Mouse (Mus musculus) liver, adult 2 months (tissue): Measurements from ENCODE around the gene Frat2. TPM values are rescaled to one million over a fixed set of nuclear protein-coding genes. Genes with fewer than 3 reads are reported as not detected.
"Not testable (repeated sequence)": the region's sequence is repeated elsewhere in the genome, so short reads cannot be mapped to it uniquely, and the experiment has no call there.

Experiments used
- DNase-seq: peaks from one replicate; pipeline ENCODE4 v3.0.0-alpha.2; 2011; ENCODE audit warnings: low read depth, low spot score; ENCODE audit errors: extremely low read depth
- H3K27ac ChIP-seq: fragments of 200-500 bp; replicated peaks from 2 replicates; pipeline ENCODE4 v1.5.1; 2012; ENCODE audit warnings: low read depth, mild to moderate bottlenecking, control low read depth, inconsistent platforms, low read length; ENCODE audit not compliant: insufficient read depth
- H3K27me3 ChIP-seq: fragments of 200-500 bp; 2 replicates; pipeline ENCODE4 v1.6.1; 2012; ENCODE audit warnings: mild to moderate bottlenecking, moderate library complexity, low read length, inconsistent platforms; ENCODE audit not compliant: control insufficient read depth, insufficient read depth
- H3K36me3 ChIP-seq: fragments of 200-500 bp; 2 replicates; pipeline ENCODE4 v1.6.1; 2012; ENCODE audit warnings: low read length, inconsistent platforms; ENCODE audit not compliant: control insufficient read depth, insufficient read depth
- H3K4me1 ChIP-seq: fragments of 200-500 bp; 2 replicates; pipeline ENCODE4 v1.6.1; 2011; ENCODE audit warnings: low read length; ENCODE audit not compliant: control insufficient read depth, insufficient read depth
- H3K4me3 ChIP-seq: fragments of 200-500 bp; 2 replicates; pipeline ENCODE4 v1.5.1; 2011; ENCODE audit warnings: low read depth, mild to moderate bottlenecking, control low read depth, low read length, moderate library complexity; ENCODE audit not compliant: insufficient read depth
- H3K79me2 ChIP-seq: fragments of 200-500 bp; 2 replicates; pipeline ENCODE4 v1.6.1; 2012; ENCODE audit warnings: inconsistent platforms, mild to moderate bottlenecking, low read length, moderate library complexity; ENCODE audit not compliant: control insufficient read depth, insufficient read depth
- H3K9ac ChIP-seq: fragments of 200-500 bp; 2 replicates; pipeline ENCODE4 v1.6.1; 2012; ENCODE audit warnings: low read depth, mild to moderate bottlenecking, control low read depth, inconsistent platforms, low read length
- CTCF ChIP-seq: fragments of 200-500 bp; IDR thresholded peaks from 2 replicates; pipeline ENCODE4 v1.5.1; 2011; ENCODE audit warnings: low read depth, low read length, control low read depth
- POLR2A ChIP-seq: fragments of 200-500 bp; IDR thresholded peaks from 2 replicates; pipeline ENCODE4 v1.6.1; 2011; ENCODE audit warnings: low read length, control low read depth; ENCODE audit not compliant: insufficient read depth; ENCODE audit errors: extremely low read depth
- WGBS: fragments of 180-500 bp; shearing (Covaris S2); methylation state at CpG from one replicate; pipeline ENCODE4 v1.1.7; 2018; 5-methylcytosine and 5-hydroxymethylcytosine counted together
- polyA plus RNA-seq: library from polyadenylated mRNA; depleted of rRNA; stranded (reverse); fragments of >200 nt; gene quantifications from 2 replicates; pipeline ENCODE4 v1.2.3, GENCODE M21; 2012
- total RNA-seq: library from RNA; depleted of rRNA; stranded (reverse); fragments of >200 nt; gene quantifications from 2 replicates; pipeline ENCODE4 v1.2.3, GENCODE M21; 2014

Gene Frat2
- total and polyA plus RNA-seq, 2 experiments = 1.3 to 2.2 TPM

DNA sequence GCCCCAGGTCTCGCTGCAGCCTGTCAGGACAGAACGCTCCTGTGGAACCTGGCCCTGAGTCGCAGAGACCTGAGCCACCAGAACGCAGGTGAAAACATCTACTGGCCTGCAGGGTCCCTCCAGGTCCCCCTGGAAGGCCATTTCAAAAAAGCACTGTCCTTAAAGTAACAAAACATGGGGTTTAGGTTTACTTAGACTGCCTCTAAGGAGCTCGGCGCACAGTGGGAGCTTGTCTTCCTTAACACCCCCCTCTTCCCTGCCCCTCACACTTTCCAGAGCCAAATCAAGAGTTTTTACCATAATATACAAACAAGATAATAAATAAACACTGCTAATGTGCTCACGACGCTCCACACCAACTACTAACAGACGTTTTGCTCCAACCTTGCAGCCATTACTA lies 36.0 kb upstream of the Frat2 start:
- no peaks in the 10 kb centered on the region for H3K4me1 ChIP-seq
- 96% methylated on average over 9 of the region's 9 CpGs for WGBS
- H3K4me3 ChIP-seq = no peak overlapping the region
- H3K36me3 ChIP-seq = peaks cover 23% of the 10 kb centered on the region
- H3K9ac ChIP-seq = no peak overlapping the region
- no peak for DNase-seq
- no peak for TF ChIP-seq POLR2A
- TF ChIP-seq CTCF = no peak
- no peak overlapping the region for H3K27ac ChIP-seq
- H3K27me3 ChIP-seq = no peaks in the 10 kb centered on the region
- H3K79me2 ChIP-seq = no peaks in the 10 kb centered on the region

- Histone ChIP-seq H3K27ac (no peak overlapping the region), H3K9ac (no peak overlapping the region), H3K79me2 (no peaks in the 10 kb centered on the region), H3K36me3 (peaks cover 15% of the 10 kb centered on the region), H3K4me1 (no peaks in the 10 kb centered on the region), H3K27me3 (no peaks in the 10 kb centered on the region), H3K4me3 (no peak overlapping the region)
- no peak for DNase-seq
- WGBS = 95% methylated on average over 4 of the region's 4 CpGs
- no peak for TF ChIP-seq POLR2A
- TF ChIP-seq CTCF = no peak
These were observed 33.9 kb upstream of the Frat2 start for GRCm38 (mm10) chr19:41881842-41882241.

DNA sequence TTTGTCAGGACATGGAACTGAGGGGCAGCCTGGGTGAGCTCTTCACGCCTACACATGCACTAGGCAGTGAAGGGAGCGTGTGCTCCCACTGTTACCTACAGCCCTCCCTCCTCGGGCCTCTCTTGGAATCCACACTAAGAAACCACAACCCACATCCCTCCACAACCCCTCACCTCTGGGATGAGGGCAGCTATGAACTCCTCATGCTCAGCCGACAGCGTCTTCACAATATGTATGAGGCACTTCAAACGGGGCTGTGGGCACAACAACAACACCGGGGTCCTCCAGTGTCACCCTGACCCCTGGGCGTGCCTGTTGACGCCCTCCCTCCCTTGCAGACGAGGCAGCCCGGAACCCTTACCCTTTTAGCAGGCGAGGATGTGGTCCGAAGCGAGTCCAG lies 26.4 kb upstream of the Frat2 start:
- no peak overlapping the region for H3K9ac ChIP-seq
- H3K27ac ChIP-seq = no peak overlapping the region
- TF ChIP-seq POLR2A = no peak
- no peak for TF ChIP-seq CTCF
- H3K4me1 ChIP-seq = no peaks in the 10 kb centered on the region
- H3K4me3 ChIP-seq = no peak overlapping the region
- WGBS = 94% methylated on average over 14 of the region's 14 CpGs
- H3K36me3 ChIP-seq = peaks cover 17% of the 10 kb centered on the region
- H3K79me2 ChIP-seq = no peaks in the 10 kb centered on the region
- DNase-seq = no peak
- no peaks in the 10 kb centered on the region for H3K27me3 ChIP-seq

DNA sequence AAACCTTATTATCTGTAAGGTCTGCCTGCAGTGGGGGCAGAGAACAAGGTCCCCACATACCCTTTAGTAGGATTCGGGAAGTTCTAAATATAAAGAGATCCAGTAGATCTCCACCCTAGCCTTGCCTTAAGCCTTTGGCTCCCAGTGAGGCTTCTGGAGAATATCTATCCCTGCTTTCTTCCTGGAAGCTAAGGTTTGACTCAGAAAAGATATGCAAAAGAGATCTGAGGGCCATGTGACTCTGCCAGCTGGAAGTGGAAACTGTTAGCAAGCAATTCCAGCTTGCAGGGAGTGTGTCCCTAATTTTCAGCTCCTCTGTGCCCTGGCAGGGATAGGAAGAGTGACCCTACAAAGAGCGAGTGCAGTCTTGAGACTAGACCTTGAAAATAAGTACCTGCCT lies 24.4 kb upstream of the Frat2 start:
- Histone ChIP-seq H3K4me1 (no peaks in the 10 kb centered on the region), H3K4me3 (no peak overlapping the region), H3K27ac (no peak overlapping the region), H3K36me3 (peaks cover 20% of the 10 kb centered on the region), H3K9ac (no peak overlapping the region), H3K27me3 (no peaks in the 10 kb centered on the region), H3K79me2 (no peaks in the 10 kb centered on the region)
- 98% methylated on average over 2 of the region's 2 CpGs for WGBS
- TF ChIP-seq CTCF = no peak
- TF ChIP-seq POLR2A = no peak
- DNase-seq = no peak

DNA sequence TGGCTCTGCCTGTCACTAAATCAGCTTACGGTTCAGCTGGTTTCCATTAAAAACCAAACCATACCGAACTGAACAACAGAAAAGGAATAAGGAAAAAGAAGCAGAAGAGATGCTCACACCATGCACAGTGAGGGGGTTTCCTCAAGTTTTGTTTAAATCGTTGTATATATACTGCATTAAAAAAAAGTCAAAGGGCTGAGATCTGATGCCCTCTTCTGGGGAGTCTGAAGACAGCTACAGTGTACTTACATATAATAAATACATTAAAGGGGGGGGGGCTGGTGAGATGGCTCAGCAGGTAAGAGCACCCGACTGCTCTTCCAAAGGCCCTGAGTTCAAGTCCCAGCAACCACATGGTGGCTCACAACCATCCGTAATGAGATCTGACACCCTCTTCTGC lies 22.0 kb upstream of the Frat2 start:
- H3K4me3 ChIP-seq, H3K27ac ChIP-seq, H3K4me1 ChIP-seq, H3K79me2 ChIP-seq, H3K27me3 ChIP-seq, H3K9ac ChIP-seq, DNase-seq: not testable (repeated sequence)
- H3K36me3 ChIP-seq = peaks cover 11% of the 10 kb centered on the region
- WGBS = 80% methylated on average over 5 of the region's 5 CpGs

GRCm38 (mm10) chr19:41869296-41869695 lies 21.4 kb upstream of the Frat2 start:
- no peak for DNase-seq
- TF ChIP-seq POLR2A = no peak
- TF ChIP-seq CTCF = no peak
- Histone ChIP-seq H3K9ac (no peak overlapping the region), H3K4me3 (no peak overlapping the region), H3K36me3 (peaks cover 8% of the 10 kb centered on the region), H3K27me3 (no peaks in the 10 kb centered on the region), H3K4me1 (no peaks in the 10 kb centered on the region), H3K27ac (no peak overlapping the region), H3K79me2 (no peaks in the 10 kb centered on the region)
- WGBS = 99% methylated on average over 5 of the region's 5 CpGs

DNA sequence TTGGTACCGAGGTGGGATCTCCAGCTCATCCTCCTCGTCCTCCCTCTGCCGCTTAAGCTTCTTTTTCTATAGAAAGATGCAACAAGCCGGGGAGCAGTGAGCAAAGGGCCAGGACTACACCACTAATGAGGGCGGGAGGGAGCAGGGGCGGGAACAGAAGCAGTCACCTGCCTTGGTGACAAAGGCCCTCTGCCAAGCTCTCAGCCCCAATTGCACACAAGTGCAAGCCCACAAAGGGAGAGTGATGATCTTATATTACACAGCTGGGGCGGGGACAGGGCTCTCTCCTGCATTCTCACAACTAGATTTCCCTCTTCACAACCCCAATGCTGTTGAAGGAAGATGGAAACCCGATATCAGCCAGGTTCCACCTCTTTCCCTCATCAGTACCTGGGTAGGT lies 18.8 kb upstream of the Frat2 start:
- Histone ChIP-seq H3K36me3 (peaks cover 13% of the 10 kb centered on the region; the same call in 1 of the 2 replicates), H3K79me2 (no peaks in the 10 kb centered on the region)
- TF ChIP-seq POLR2A (no peak), CTCF (no peak)

More for the DNA sequence above, 18.8 kb upstream of the Frat2 start:
- no peak overlapping the region for H3K9ac ChIP-seq
- DNase-seq = no peak
- H3K4me3 ChIP-seq = no peak overlapping the region
- no peaks in the 10 kb centered on the region for H3K4me1 ChIP-seq
- no peak overlapping the region for H3K27ac ChIP-seq
- 92% methylated on average over 8 of the region's 8 CpGs for WGBS
- H3K27me3 ChIP-seq = no peaks in the 10 kb centered on the region
